Mouse (Mus musculus) C2C12 (cell line): ENCODE measurements at regions not wholly inside any gene's neighbourhood (a gene's known extent, or its start where the extent isn't known, plus 50 kb on each side); places are given as distances from the start of the nearest gene placed in this dataset.

Experiments used
- CTCF ChIP-seq: IDR thresholded peaks from one replicate; pipeline ENCODE4 v1.5.1; 2011; ENCODE audit not compliant: control insufficient read depth, insufficient read depth, insufficient read length
- MYOG ChIP-seq: IDR thresholded peaks from one replicate; pipeline ENCODE4 v1.6.1; 2011; ENCODE audit not compliant: control insufficient read depth, insufficient read length; ENCODE audit errors: extremely low read depth

- TF ChIP-seq CTCF = no peak
- TF ChIP-seq MYOG = no peak
These were observed 229.8 kb upstream of the B430305J03Rik start for GRCm38 (mm10) chr3:61595574-61595973.
